Comparison of ENCODE assay signal across 9 mouse cellular contexts in the genomic region with DNA sequence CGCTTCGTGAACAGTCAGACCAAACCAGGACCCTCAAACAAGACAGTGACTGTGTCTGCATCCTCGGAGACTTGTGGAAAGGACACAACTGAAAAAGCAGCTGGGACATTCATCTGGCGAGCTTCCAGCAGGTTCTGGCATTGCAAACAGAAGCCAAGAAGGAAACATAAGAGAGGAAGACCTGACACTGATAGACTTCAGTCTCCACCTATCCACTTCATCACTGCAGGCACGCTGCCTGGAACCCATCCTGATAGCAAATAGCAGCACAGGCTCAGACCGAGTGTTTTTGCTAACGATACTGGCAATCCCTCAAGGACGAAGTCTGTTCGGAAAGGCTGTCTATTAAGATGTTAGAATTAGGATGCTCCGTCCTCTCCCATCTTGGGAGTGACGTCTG.
A peak's percentile ranks its signal among the peaks of the same experiment; 100 is the strongest.
DNase-seq lines count a peak whose midpoint lies in the region; ATAC-seq lines count a peak whose summit lies in the region.
"Had no signal": no experiment of that assay in that cellular context is flagged by ENCODE, and none has a peak within 500 bp of the region (broad histone marks: within the 10 kb centered on the region; RNA-seq: fewer than 3 reads in every experiment).

No protein-coding gene starts in this region.

- no peaks in the 10 kb centered on the region for H3K4me1 ChIP-seq in heart, embryonic 12.5 days (replicated peaks)
- no peaks in the 10 kb centered on the region for H3K4me1 ChIP-seq in midbrain, embryonic 15.5 days
- peaks cover 1% of the 10 kb centered on the region; the same call in 1 of the 2 replicates for H3K4me1 ChIP-seq in midbrain, embryonic 16.5 days (ENCODE audit: control insufficient read depth, insufficient read depth, low read length)
- no peaks in the 10 kb centered on the region for H3K4me1 ChIP-seq in limb, embryonic 10.5 days
- H3K4me1 ChIP-seq: limb, embryonic 13.5 days had no signal

- H3K4me2 ChIP-seq in heart, embryonic 12.5 days: no peak overlapping the region
- H3K4me2 ChIP-seq in midbrain, embryonic 15.5 days: no peak overlapping the region
- no peak overlapping the region for H3K4me2 ChIP-seq in midbrain, embryonic 16.5 days (ENCODE audit: low read length)
- H3K4me2 ChIP-seq: limb, embryonic 13.5 days had no signal

- WGBS in heart, embryonic 12.5 days: 48% methylated on average over 11 of the region's 11 CpGs
- WGBS in midbrain, embryonic 15.5 days: 62% methylated on average over 11 of the region's 11 CpGs
- 69% methylated on average over 11 of the region's 11 CpGs for WGBS in midbrain, embryonic 16.5 days
- WGBS in limb, embryonic 10.5 days: 80% methylated on average over 11 of the region's 11 CpGs

- no peak for ATAC-seq in heart, embryonic 12.5 days (ENCODE audit: insufficient number of reproducible peaks, low FRiP score)
- 0 out of 2 replicates have a peak, but pooled peaks have one; percentile 39 for ATAC-seq in midbrain, embryonic 15.5 days (replicated peaks)
- no peak for ATAC-seq in midbrain, embryonic 16.5 days

- H3K27ac ChIP-seq in heart, embryonic 12.5 days (ENCODE audit: poor library complexity, severe bottlenecking): no peak overlapping the region
- H3K27ac ChIP-seq in midbrain, embryonic 15.5 days: no peak overlapping the region
- no peak overlapping the region for H3K27ac ChIP-seq in midbrain, embryonic 16.5 days (ENCODE audit: low read length)
- H3K27ac ChIP-seq in limb, embryonic 10.5 days: no peak overlapping the region
- H3K27ac ChIP-seq: limb, embryonic 13.5 days had no signal

- no peaks in the 10 kb centered on the region for H3K27me3 ChIP-seq in heart, embryonic 12.5 days (replicated peaks)
- no peaks in the 10 kb centered on the region for H3K27me3 ChIP-seq in midbrain, embryonic 15.5 days (replicated peaks)
- H3K27me3 ChIP-seq in midbrain, embryonic 16.5 days (ENCODE audit: control insufficient read depth, insufficient read depth, low read depth, low read length): no peaks in the 10 kb centered on the region
- H3K27me3 ChIP-seq in limb, embryonic 10.5 days (ENCODE audit: low read depth, poor library complexity, severe bottlenecking): no peaks in the 10 kb centered on the region
- H3K27me3 ChIP-seq: limb, embryonic 13.5 days had no signal

- H3K9me3 ChIP-seq in heart, embryonic 12.5 days (replicated peaks): peaks cover 5% of the 10 kb centered on the region
- no peaks in the 10 kb centered on the region for H3K9me3 ChIP-seq in midbrain, embryonic 15.5 days
- no peaks in the 10 kb centered on the region for H3K9me3 ChIP-seq in midbrain, embryonic 16.5 days (replicated peaks; ENCODE audit: control insufficient read depth, low read length, poor library complexity, severe bottlenecking)
- no peaks in the 10 kb centered on the region for H3K9me3 ChIP-seq in limb, embryonic 10.5 days (replicated peaks)

- no peak overlapping the region for H3K9ac ChIP-seq in heart, embryonic 12.5 days
- no peak overlapping the region for H3K9ac ChIP-seq in midbrain, embryonic 15.5 days
- H3K9ac ChIP-seq in midbrain, embryonic 16.5 days (ENCODE audit: low read depth, low read length): no peak overlapping the region
- H3K9ac ChIP-seq: limb, embryonic 13.5 days had no signal

- H3K36me3 ChIP-seq in heart, embryonic 12.5 days: no peaks in the 10 kb centered on the region
- H3K36me3 ChIP-seq in midbrain, embryonic 15.5 days (replicated peaks): no peaks in the 10 kb centered on the region
- H3K36me3 ChIP-seq in midbrain, embryonic 16.5 days (ENCODE audit: control insufficient read depth, insufficient read depth, low read length): no peaks in the 10 kb centered on the region
- H3K36me3 ChIP-seq in limb, embryonic 10.5 days: peaks cover 4% of the 10 kb centered on the region; the same call in 1 of the 2 replicates
- H3K36me3 ChIP-seq: limb, embryonic 13.5 days had no signal

- no peak overlapping the region for H3K4me3 ChIP-seq in heart, embryonic 12.5 days
- H3K4me3 ChIP-seq in midbrain, embryonic 15.5 days: no peak overlapping the region
- H3K4me3 ChIP-seq in midbrain, embryonic 16.5 days (ENCODE audit: low read depth, low read length): no peak overlapping the region
- no peak overlapping the region for H3K4me3 ChIP-seq in limb, embryonic 10.5 days
- H3K4me3 ChIP-seq: limb, embryonic 13.5 days had no signal

- peak; percentile 84 for DNase-seq in heart, adult 11 months
- DNase-seq in frontal cortex, postnatal 14 days (ENCODE audit: low spot score in 2 of 2): peak; percentile 12 to 15
- peak; percentile 67 to 68 for DNase-seq in right cerebral cortex, postnatal 10 days (ENCODE audit: low spot score in 2 of 2)
- no peak for DNase-seq in spleen, adult 12 weeks (ENCODE audit: low spot score)
- no peak for DNase-seq in limb, embryonic 10.5 days (ENCODE audit: low spot score)

Comparison
In these comparisons a context has a peak if more than half of its experiments do, and no peak if none do; other contexts are left out.
1. DNase-seq: peak in heart, adult 11 months (single experiment), frontal cortex, postnatal 14 days (2 of 2) and right cerebral cortex, postnatal 10 days (2 of 2); none in spleen, adult 12 weeks (single experiment) and limb, embryonic 10.5 days (single experiment).